Mouse (Mus musculus): ENCODE measurements around the gene Paqr9. TPM values are rescaled to one million over a fixed set of nuclear protein-coding genes. Genes with fewer than 3 reads are reported as not detected.
A peak's percentile ranks its signal among the peaks of the same experiment; 100 is the strongest.

Gene Paqr9
- polyA plus RNA-seq, 1 experiment = 33.3 TPM

DNA sequence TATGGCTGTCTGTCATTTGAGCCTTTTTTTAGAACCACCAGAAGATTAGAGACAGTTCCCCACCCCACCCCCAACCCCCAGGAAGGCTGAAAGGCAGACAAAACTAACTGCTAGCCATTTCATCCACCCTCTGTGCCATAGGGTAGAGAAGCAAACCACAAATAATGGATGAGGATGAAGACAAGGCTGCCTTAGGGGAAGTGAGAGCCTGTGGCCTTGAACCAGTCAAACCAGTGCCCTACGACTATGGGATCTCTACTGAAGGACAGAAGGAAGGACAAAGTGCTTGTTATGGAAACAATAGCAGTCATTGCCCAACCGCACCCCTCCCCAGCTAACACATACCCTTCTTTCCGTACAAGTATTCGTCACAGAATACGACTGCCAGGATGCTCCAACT is 9.8 kb downstream of the Paqr9 start:
- no peak for DNase-seq
- no peak overlapping the region for H3K27ac ChIP-seq (ENCODE audit: insufficient read depth, low read depth, low read length)
- no peak overlapping the region for H3K4me3 ChIP-seq (ENCODE audit: insufficient read depth, low read depth, low read length)
- TF ChIP-seq CTCF (conservative IDR thresholded peaks at IDR 0.05; ENCODE audit: insufficient read depth, insufficient read length, low read depth, low read length) (no peak), POLR2A (IDR thresholded peaks at IDR 0.05; ENCODE audit: low read depth, low read length) (no peak)
- H3K4me1 ChIP-seq (ENCODE audit: control insufficient read depth, insufficient read depth, low read length) = no peaks in the 10 kb centered on the region; the same call in 1 of the 2 replicates
- H3K27me3 ChIP-seq (replicated peaks; ENCODE audit: control insufficient read depth, insufficient read depth, low read length) = no peaks in the 10 kb centered on the region
- H3K36me3 ChIP-seq (ENCODE audit: control insufficient read depth, insufficient read depth, low read length) = no peaks in the 10 kb centered on the region
- 91% methylated on average over 5 of the region's 5 CpGs for WGBS

DNA sequence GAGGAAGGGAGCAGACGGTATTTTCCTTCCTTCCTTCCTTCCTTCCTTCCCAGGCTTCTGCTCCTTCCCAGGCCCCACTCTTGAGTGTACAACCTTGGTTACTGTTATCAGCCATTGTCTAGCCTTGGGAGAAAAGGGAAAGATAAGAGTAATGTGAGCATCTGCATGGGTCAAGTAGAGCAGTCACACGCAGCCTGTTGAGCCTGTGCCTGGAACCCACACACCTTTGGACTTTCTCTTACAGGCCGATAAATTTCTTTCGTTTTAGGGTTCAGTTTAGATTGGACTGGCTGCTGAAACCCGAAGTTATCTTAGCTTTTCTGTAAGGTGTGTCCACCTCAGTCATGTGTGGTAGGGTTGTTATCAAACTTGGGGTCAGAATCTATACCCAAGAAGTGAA is 10.5 kb downstream of the Paqr9 start:
- 75% methylated on average over 5 of the region's 5 CpGs for WGBS
- no peak for DNase-seq
- Histone ChIP-seq H3K36me3 (ENCODE audit: control insufficient read depth, insufficient read depth, low read length) (no peaks in the 10 kb centered on the region), H3K27me3 (replicated peaks; ENCODE audit: control insufficient read depth, insufficient read depth, low read length) (no peaks in the 10 kb centered on the region), H3K4me3 (ENCODE audit: insufficient read depth, low read depth, low read length) (no peak overlapping the region), H3K4me1 (ENCODE audit: control insufficient read depth, insufficient read depth, low read length) (no peaks in the 10 kb centered on the region; the same call in 1 of the 2 replicates), H3K27ac (ENCODE audit: insufficient read depth, low read depth, low read length) (no peak overlapping the region)
- no peak for TF ChIP-seq POLR2A (IDR thresholded peaks at IDR 0.05; ENCODE audit: low read depth, low read length)
- TF ChIP-seq CTCF (conservative IDR thresholded peaks at IDR 0.05; ENCODE audit: insufficient read depth, insufficient read length, low read depth, low read length) = no peak

DNA sequence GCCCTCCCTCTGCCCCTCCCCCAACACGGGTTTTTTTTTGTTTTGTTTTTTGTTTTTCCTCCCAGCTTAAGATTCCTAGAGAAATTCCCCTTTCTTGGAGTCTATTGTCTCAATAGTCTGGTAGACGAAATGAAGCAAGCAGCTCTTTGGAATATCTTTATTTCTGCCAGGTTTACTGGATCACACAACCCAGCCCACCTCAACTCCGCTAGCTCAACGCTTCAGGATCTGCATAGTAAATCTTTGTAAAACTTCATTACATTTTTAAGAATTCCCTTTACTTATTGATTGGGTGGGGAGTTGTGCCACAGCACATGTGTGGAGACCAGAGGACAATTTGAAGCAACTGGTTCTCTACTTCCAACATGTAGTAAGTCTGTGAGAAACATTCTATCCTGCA is 11.1 kb downstream of the Paqr9 start:
- Histone ChIP-seq H3K27ac (ENCODE audit: insufficient read depth, low read depth, low read length) (no peak overlapping the region), H3K36me3 (ENCODE audit: control insufficient read depth, insufficient read depth, low read length) (no peaks in the 10 kb centered on the region), H3K27me3 (replicated peaks; ENCODE audit: control insufficient read depth, insufficient read depth, low read length) (no peaks in the 10 kb centered on the region), H3K4me1 (ENCODE audit: control insufficient read depth, insufficient read depth, low read length) (no peaks in the 10 kb centered on the region; the same call in 1 of the 2 replicates), H3K4me3 (ENCODE audit: insufficient read depth, low read depth, low read length) (no peak overlapping the region)
- TF ChIP-seq POLR2A (IDR thresholded peaks at IDR 0.05; ENCODE audit: low read depth, low read length) (no peak), CTCF (conservative IDR thresholded peaks at IDR 0.05; ENCODE audit: insufficient read depth, insufficient read length, low read depth, low read length) (no peak)
- WGBS = 89% methylated on average over 4 of the region's 4 CpGs
- no peak for DNase-seq

DNA sequence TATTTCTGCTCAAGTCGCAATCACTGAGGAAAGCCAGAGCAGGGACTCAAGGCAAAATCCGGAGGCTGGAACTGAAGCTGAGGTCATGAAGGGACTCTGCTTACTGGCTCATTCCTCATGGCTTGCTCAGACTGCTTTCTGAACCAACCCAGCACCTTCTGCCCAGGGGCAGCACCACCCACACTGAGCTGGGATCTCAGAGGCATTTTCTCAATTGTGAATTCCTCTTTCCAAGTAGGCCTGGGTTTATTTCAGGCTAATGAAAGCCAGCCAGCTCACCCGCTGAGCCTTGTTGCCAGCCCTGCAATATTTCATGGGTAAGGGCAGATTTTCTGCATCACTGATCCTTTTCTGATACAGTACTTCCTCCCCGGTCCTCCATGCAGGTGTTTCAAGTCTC is 12.0 kb downstream of the Paqr9 start:
- DNase-seq = peak; percentile 73
- Histone ChIP-seq H3K36me3 (ENCODE audit: control insufficient read depth, insufficient read depth, low read length) (no peaks in the 10 kb centered on the region), H3K27ac (ENCODE audit: insufficient read depth, low read depth, low read length) (no peak overlapping the region; the same call in 1 of the 2 replicates), H3K4me3 (ENCODE audit: insufficient read depth, low read depth, low read length) (no peak overlapping the region), H3K27me3 (replicated peaks; ENCODE audit: control insufficient read depth, insufficient read depth, low read length) (no peaks in the 10 kb centered on the region), H3K4me1 (ENCODE audit: control insufficient read depth, insufficient read depth, low read length) (no peaks in the 10 kb centered on the region; the same call in 1 of the 2 replicates)
- 55% methylated on average over 4 of the region's 4 CpGs for WGBS
- TF ChIP-seq POLR2A (IDR thresholded peaks at IDR 0.05; ENCODE audit: low read depth, low read length) = no peak
- no peak for TF ChIP-seq CTCF (conservative IDR thresholded peaks at IDR 0.05; ENCODE audit: insufficient read depth, insufficient read length, low read depth, low read length)

DNA sequence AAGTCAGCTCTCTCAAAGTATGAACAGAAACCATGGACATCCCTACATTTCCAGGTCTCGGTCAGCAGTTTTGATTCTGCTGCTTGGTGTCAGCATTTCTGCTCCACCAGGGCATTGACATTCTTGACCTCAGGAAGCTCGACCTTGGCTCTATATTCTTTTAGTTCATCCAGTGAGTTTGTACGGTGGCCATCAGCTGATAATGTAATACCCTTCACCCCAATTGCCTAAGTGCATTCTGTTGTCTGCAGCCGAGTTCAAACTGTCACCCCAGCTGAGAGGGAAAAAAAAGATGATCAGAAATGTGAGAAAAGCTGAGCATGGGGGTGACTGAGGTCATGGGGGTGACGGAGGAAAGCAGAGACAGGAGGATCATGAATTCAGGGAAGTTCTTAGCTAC is 13.1 kb downstream of the Paqr9 start:
- no peak for TF ChIP-seq POLR2A (IDR thresholded peaks at IDR 0.05; ENCODE audit: low read depth, low read length)
- no peak for TF ChIP-seq CTCF (conservative IDR thresholded peaks at IDR 0.05; ENCODE audit: insufficient read depth, insufficient read length, low read depth, low read length)
- Histone ChIP-seq H3K4me1 (ENCODE audit: control insufficient read depth, insufficient read depth, low read length) (no peaks in the 10 kb centered on the region; the same call in 1 of the 2 replicates), H3K27ac (ENCODE audit: insufficient read depth, low read depth, low read length) (no peak overlapping the region), H3K36me3 (ENCODE audit: control insufficient read depth, insufficient read depth, low read length) (no peaks in the 10 kb centered on the region), H3K4me3 (ENCODE audit: insufficient read depth, low read depth, low read length) (no peak overlapping the region), H3K27me3 (replicated peaks; ENCODE audit: control insufficient read depth, insufficient read depth, low read length) (no peaks in the 10 kb centered on the region)
- WGBS = 59% methylated on average over 5 of the region's 5 CpGs
- DNase-seq = peak; percentile 50

DNA sequence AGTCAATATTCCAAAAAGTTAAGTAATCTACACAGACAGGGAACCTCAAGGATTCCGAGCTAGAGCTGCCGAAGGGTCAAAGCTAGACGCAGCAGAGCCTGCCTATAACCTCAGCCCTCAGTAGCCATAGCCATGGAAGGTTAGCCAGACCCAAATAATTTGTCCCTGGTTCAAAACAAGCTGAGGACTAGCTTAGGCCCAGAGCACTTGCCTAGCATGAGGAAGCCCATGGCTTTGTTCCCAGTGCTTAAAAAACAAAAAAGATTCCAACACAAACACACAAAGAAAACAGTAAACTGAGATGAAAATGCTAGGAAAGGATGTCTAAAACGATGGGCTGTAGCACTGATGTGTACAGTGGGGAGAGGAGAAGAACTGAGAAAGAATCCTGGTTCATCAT is 14.7 kb downstream of the Paqr9 start:
- Histone ChIP-seq H3K27ac (ENCODE audit: insufficient read depth, low read depth, low read length) (no peak overlapping the region), H3K36me3 (ENCODE audit: control insufficient read depth, insufficient read depth, low read length) (no peaks in the 10 kb centered on the region), H3K4me1 (ENCODE audit: control insufficient read depth, insufficient read depth, low read length) (no peaks in the 10 kb centered on the region; the same call in 1 of the 2 replicates), H3K4me3 (ENCODE audit: insufficient read depth, low read depth, low read length) (no peak overlapping the region), H3K27me3 (replicated peaks; ENCODE audit: control insufficient read depth, insufficient read depth, low read length) (no peaks in the 10 kb centered on the region)
- 76% methylated on average over 4 of the region's 4 CpGs for WGBS
- DNase-seq = no peak
- TF ChIP-seq CTCF (conservative IDR thresholded peaks at IDR 0.05; ENCODE audit: insufficient read depth, insufficient read length, low read depth, low read length) (no peak), POLR2A (IDR thresholded peaks at IDR 0.05; ENCODE audit: low read depth, low read length) (no peak)

DNA sequence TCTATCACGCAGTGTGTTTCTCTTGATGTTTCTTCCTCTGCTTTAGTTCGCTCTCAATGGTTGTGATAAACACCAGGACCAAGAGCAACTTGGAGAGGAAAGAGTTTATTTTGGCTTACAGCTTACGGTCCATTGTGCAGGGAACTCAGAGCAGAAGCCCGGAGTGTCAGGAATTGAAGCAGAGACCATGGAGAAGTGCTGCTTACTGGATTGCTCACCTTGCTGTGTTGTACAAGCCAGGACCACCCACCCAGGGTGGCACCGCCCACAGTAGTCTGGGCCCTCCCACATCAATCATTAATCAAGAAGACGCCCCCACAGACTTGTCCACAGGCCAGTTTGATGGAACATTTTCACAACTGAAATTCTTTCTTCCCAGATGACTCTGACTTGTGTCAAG is 18.0 kb downstream of the Paqr9 start:
- no peak for DNase-seq
- no peak overlapping the region for H3K27ac ChIP-seq (ENCODE audit: insufficient read depth, low read depth, low read length)
- 85% methylated on average over 6 of the region's 6 CpGs for WGBS

More for the DNA sequence above, 18.0 kb downstream of the Paqr9 start:
- H3K36me3 ChIP-seq (ENCODE audit: control insufficient read depth, insufficient read depth, low read length) = no peaks in the 10 kb centered on the region
- no peaks in the 10 kb centered on the region for H3K4me1 ChIP-seq (ENCODE audit: control insufficient read depth, insufficient read depth, low read length)
- H3K4me3 ChIP-seq (ENCODE audit: insufficient read depth, low read depth, low read length) = no peak overlapping the region
- no peaks in the 10 kb centered on the region for H3K27me3 ChIP-seq (replicated peaks; ENCODE audit: control insufficient read depth, insufficient read depth, low read length)
- TF ChIP-seq POLR2A (IDR thresholded peaks at IDR 0.05; ENCODE audit: low read depth, low read length) (no peak), CTCF (conservative IDR thresholded peaks at IDR 0.05; ENCODE audit: insufficient read depth, insufficient read length, low read depth, low read length) (no peak)

Measured in kidney, adult 2 months (tissue).